Mouse (Mus musculus) CH12.LX (cell line): ENCODE measurements at regions not wholly inside any gene's neighbourhood (a gene's known extent, or its start where the extent isn't known, plus 50 kb on each side); places are given as distances from the start of the nearest gene placed in this dataset.
"Not testable (repeated sequence)": the region's sequence is repeated elsewhere in the genome, so short reads cannot be mapped to it uniquely, and the experiment has no call there.

Source experiments
- DNase-seq: peaks from one replicate; pipeline ENCODE4 v3.0.0-alpha.2; 2013; ENCODE audit errors: extremely low read depth
- H3K27ac ChIP-seq: 2 replicates; pipeline ENCODE4 v1.5.1; 2012; ENCODE audit warnings: low read depth, mild to moderate bottlenecking, control low read depth, moderate library complexity; ENCODE audit not compliant: insufficient read depth
- H3K27me3 ChIP-seq: replicated peaks from 2 replicates; pipeline ENCODE3; 2012; ENCODE audit warnings: inconsistent platforms
- H3K36me3 ChIP-seq, 2 experiments: replicated peaks in 1 of 2; 2 replicates each; pipeline versions ENCODE3 to v1.6.1; 2012; ENCODE audit warnings: inconsistent platforms in 1 of 2, low read length in 1 of 2, mild to moderate bottlenecking in 1 of 2, mixed read lengths in 1 of 2, moderate library complexity in 1 of 2; ENCODE audit not compliant: control insufficient read depth in 1 of 2, insufficient read depth in 1 of 2
- H3K4me1 ChIP-seq, 2 experiments: 2 replicates each; pipeline ENCODE4 v1.6.1; 2012; ENCODE audit warnings: inconsistent platforms in 1 of 2, moderate library complexity in 1 of 2; ENCODE audit not compliant: insufficient read depth in 2 of 2, control insufficient read depth in 1 of 2
- H3K4me2 ChIP-seq: 2 replicates; pipeline ENCODE4 v1.6.1; 2012; ENCODE audit warnings: low read depth, mild to moderate bottlenecking, control low read depth; ENCODE audit not compliant: poor library complexity, insufficient read depth, severe bottlenecking
- H3K4me3 ChIP-seq, 3 experiments: fragments of 150-350 bp in 1 of 3; sonication (generic) in 1 of 3; replicated peaks in 1 of 3; 2 replicates each; pipeline versions ENCODE3 to v1.5.1; 2011 to 2012; ENCODE audit warnings: low read depth in 2 of 3, low read length in 2 of 3, mild to moderate bottlenecking in 2 of 3, moderate library complexity in 2 of 3, control low read depth in 1 of 3, improper control_type of control experiment in 1 of 3, inconsistent platforms in 1 of 3, mixed read lengths in 1 of 3; ENCODE audit not compliant: poor library complexity in 1 of 3
- H3K79me2 ChIP-seq: replicated peaks from 2 replicates; pipeline ENCODE4 v1.6.1; 2012; ENCODE audit warnings: mild to moderate bottlenecking, moderate library complexity; ENCODE audit not compliant: control insufficient read depth, poor library complexity, insufficient read depth, severe bottlenecking; ENCODE audit errors: extremely low read depth
- H3K9ac ChIP-seq: 2 replicates; pipeline ENCODE4 v1.6.1; 2012; ENCODE audit warnings: low read depth, mild to moderate bottlenecking, control low read depth, moderate library complexity; ENCODE audit not compliant: insufficient read depth
- H3K9me3 ChIP-seq: replicated peaks from 2 replicates; pipeline ENCODE3; 2012; ENCODE audit warnings: low read length, inconsistent platforms, mixed read lengths
- CHD1 ChIP-seq: IDR thresholded peaks from 2 replicates; pipeline ENCODE4 v1.6.1; 2012; ENCODE audit warnings: low read depth, low read length, improper control_type of control experiment, inconsistent platforms
- E2F4 ChIP-seq: IDR thresholded peaks from 2 replicates; pipeline ENCODE4 v1.6.1; 2011; ENCODE audit warnings: low read depth, low read length, improper control_type of control experiment; ENCODE audit not compliant: insufficient replicate concordance
- EP300 ChIP-seq: IDR thresholded peaks from 2 replicates; pipeline ENCODE4 v1.6.1; 2011; ENCODE audit warnings: low read length, improper control_type of control experiment
- ETS1 ChIP-seq: conservative IDR thresholded peaks from 2 replicates; pipeline ENCODE4 v1.6.1; 2012; ENCODE audit warnings: low read depth, mild to moderate bottlenecking, inconsistent platforms, low read length, improper control_type of control experiment, moderate library complexity
- HCFC1 ChIP-seq: IDR thresholded peaks from 2 replicates; pipeline ENCODE4 v1.6.1; 2012; ENCODE audit warnings: low read depth, mild to moderate bottlenecking, inconsistent platforms, low read length, improper control_type of control experiment
- IRF4 ChIP-seq: IDR thresholded peaks from 2 replicates; pipeline ENCODE4 v1.6.1; 2014; ENCODE audit warnings: low read depth, mild to moderate bottlenecking, inconsistent platforms, low read length, improper control_type of control experiment
- JUND ChIP-seq: conservative IDR thresholded peaks from 2 replicates; pipeline ENCODE4 v1.6.1; 2011; ENCODE audit warnings: low read depth, low read length, improper control_type of control experiment
- KAT2A ChIP-seq: IDR thresholded peaks from 2 replicates; pipeline ENCODE4 v1.6.1; 2012; ENCODE audit warnings: low read length, improper control_type of control experiment, inconsistent platforms; ENCODE audit not compliant: insufficient replicate concordance
- MAFK ChIP-seq: IDR thresholded peaks from 2 replicates; pipeline ENCODE4 v1.6.1; 2011; ENCODE audit warnings: low read length, improper control_type of control experiment; ENCODE audit not compliant: insufficient replicate concordance
- MYC ChIP-seq: IDR thresholded peaks from 2 replicates; pipeline ENCODE4 v1.6.1; 2011; ENCODE audit warnings: low read depth, mild to moderate bottlenecking, improper control_type of control experiment, low read length
- NELFE ChIP-seq: IDR thresholded peaks from 2 replicates; pipeline ENCODE4 v1.6.1; 2011; ENCODE audit warnings: low read depth, low read length, improper control_type of control experiment
- NRF1 ChIP-seq: IDR thresholded peaks from 2 replicates; pipeline ENCODE4 v1.6.1; 2014; ENCODE audit warnings: low read depth, mild to moderate bottlenecking, inconsistent platforms, low read length, improper control_type of control experiment, moderate library complexity
- POLR2A ChIP-seq: IDR thresholded peaks from 2 replicates; pipeline ENCODE4 v1.6.1; 2011; ENCODE audit warnings: low read depth, mild to moderate bottlenecking, improper control_type of control experiment, low read length
- RAD21 ChIP-seq: IDR thresholded peaks from 2 replicates; pipeline ENCODE4 v1.6.1; 2011; ENCODE audit warnings: low read depth, mild to moderate bottlenecking, low read length, improper control_type of control experiment, moderate library complexity
- RCOR1 ChIP-seq: conservative IDR thresholded peaks from 2 replicates; pipeline ENCODE4 v1.6.1; 2012; ENCODE audit warnings: low read depth, mild to moderate bottlenecking, inconsistent platforms, low read length, improper control_type of control experiment
- SIN3A ChIP-seq: IDR thresholded peaks from 2 replicates; pipeline ENCODE4 v1.6.1; 2012; ENCODE audit warnings: low read length, improper control_type of control experiment, inconsistent platforms
- SMC3 ChIP-seq: IDR thresholded peaks from 2 replicates; pipeline ENCODE4 v1.6.1; 2011; ENCODE audit warnings: low read depth, low read length, improper control_type of control experiment
- ZNF384 ChIP-seq: IDR thresholded peaks from 2 replicates; pipeline ENCODE4 v1.6.1; 2012; ENCODE audit warnings: low read depth, low read length, improper control_type of control experiment, inconsistent platforms
- dilution Hi-C: fragments of 300-500 bp; cut with MboI; formaldehyde crosslinking; loops from 2 replicates; pipeline ENCODE4 v1.14.3; 2020; ENCODE audit warnings: low sequenced_read_pairs; ENCODE audit not compliant: extremely low pct_unique_long_range_greater_than_20kb, extremely low pct_ligation_motif_present
- in situ Hi-C: fragments of 300-500 bp; cut with MboI; formaldehyde crosslinking; loops from 3 replicates; pipeline ENCODE4 v1.14.3; 2019; ENCODE audit warnings: low sequenced_read_pairs, low pct_ligation_motif_present, low pct_unique_long_range_greater_than_20kb, mixed read lengths

GRCm38 (mm10) chr17:61288590-61288989, 1592.5 kb downstream of the Efna5 start:
- Histone ChIP-seq H3K36me3 (no peaks in the 10 kb centered on the region), H3K27ac (no peak overlapping the region), H3K79me2 (no peaks in the 10 kb centered on the region), H3K27me3 (no peaks in the 10 kb centered on the region), H3K4me3 (no peak overlapping the region), H3K9ac (no peak overlapping the region)
- DNase-seq, result no peak
- in situ Hi-C loops, result no loop called here
- TF ChIP-seq ZNF384 (no peak), SIN3A (no peak), POLR2A (no peak), MYC (no peak), SMC3 (no peak)
- TF ChIP-seq, all 38 proteins: peak for 0
- H3K4me1 ChIP-seq, result no peaks in the 10 kb centered on the region
- dilution Hi-C loops, result no loop called here
- H3K4me2 ChIP-seq, result no peak overlapping the region
- H3K9me3 ChIP-seq, result peaks cover 12% of the 10 kb centered on the region

- H3K9me3 ChIP-seq, result peaks cover 16% of the 10 kb centered on the region
- no peak overlapping the region for H3K4me2 ChIP-seq
- no peak overlapping the region for H3K4me3 ChIP-seq
- H3K36me3 ChIP-seq, result no peaks in the 10 kb centered on the region
- dilution Hi-C loops, result no loop called here
- no peak for TF ChIP-seq CHD1
- no peak for TF ChIP-seq RCOR1
- TF ChIP-seq EP300, result no peak
- TF ChIP-seq KAT2A, result no peak
- TF ChIP-seq MAFK, result no peak
- TF ChIP-seq ETS1, result no peak
- no peak for TF ChIP-seq JUND
- no peak for TF ChIP-seq RAD21
- no peak for TF ChIP-seq NELFE
- no peak for TF ChIP-seq NRF1
- no peak for TF ChIP-seq POLR2A
- TF ChIP-seq IRF4, result no peak
- TF ChIP-seq E2F4, result no peak
- TF ChIP-seq HCFC1, result no peak
- H3K4me1 ChIP-seq, result no peaks in the 10 kb centered on the region
- in situ Hi-C loops, result no loop called here
- H3K27ac ChIP-seq, result no peak overlapping the region
- no peaks in the 10 kb centered on the region for H3K27me3 ChIP-seq
- H3K9ac ChIP-seq, result no peak overlapping the region
- no peak for DNase-seq
- no peaks in the 10 kb centered on the region for H3K79me2 ChIP-seq
Measured at GRCm38 (mm10) chr17:61273631-61274030, 1607.5 kb downstream of the Efna5 start.

GRCm38 (mm10) chr17:61256526-61256925, 1624.6 kb downstream of the Efna5 start:
- in situ Hi-C loops, H3K4me3 ChIP-seq, dilution Hi-C loops, H3K27ac ChIP-seq, H3K9me3 ChIP-seq, H3K36me3 ChIP-seq, H3K4me1 ChIP-seq, H3K4me2 ChIP-seq, H3K9ac ChIP-seq, H3K27me3 ChIP-seq, H3K79me2 ChIP-seq, DNase-seq: not testable (repeated sequence)
